Mouse (Mus musculus): ENCODE measurements at regions not wholly inside any gene's neighbourhood (a gene's known extent, or its start where the extent isn't known, plus 50 kb on each side); places are given as distances from the start of the nearest gene placed in this dataset.

DNA sequence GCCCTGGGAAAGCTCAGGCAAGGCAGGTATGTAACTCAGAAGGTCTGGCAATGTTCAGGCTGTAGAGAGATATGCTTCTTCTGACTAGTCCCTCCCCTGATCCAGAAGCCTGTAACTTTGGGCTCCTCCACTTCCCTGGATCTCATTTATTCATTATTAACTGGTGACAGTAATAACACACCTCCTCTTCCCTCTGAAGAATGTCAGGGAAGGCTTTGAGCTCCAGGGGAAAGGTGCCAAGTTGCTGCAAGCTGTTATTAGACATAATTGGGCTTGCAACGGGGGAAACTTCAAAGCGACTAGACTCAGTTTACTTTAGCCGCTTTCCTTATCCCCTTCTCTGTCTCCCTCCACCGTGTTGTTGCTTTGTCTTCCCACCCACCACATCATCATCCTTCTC, 75.6 kb upstream of the Tmprss2 start:
- no peak for DNase-seq

DNA sequence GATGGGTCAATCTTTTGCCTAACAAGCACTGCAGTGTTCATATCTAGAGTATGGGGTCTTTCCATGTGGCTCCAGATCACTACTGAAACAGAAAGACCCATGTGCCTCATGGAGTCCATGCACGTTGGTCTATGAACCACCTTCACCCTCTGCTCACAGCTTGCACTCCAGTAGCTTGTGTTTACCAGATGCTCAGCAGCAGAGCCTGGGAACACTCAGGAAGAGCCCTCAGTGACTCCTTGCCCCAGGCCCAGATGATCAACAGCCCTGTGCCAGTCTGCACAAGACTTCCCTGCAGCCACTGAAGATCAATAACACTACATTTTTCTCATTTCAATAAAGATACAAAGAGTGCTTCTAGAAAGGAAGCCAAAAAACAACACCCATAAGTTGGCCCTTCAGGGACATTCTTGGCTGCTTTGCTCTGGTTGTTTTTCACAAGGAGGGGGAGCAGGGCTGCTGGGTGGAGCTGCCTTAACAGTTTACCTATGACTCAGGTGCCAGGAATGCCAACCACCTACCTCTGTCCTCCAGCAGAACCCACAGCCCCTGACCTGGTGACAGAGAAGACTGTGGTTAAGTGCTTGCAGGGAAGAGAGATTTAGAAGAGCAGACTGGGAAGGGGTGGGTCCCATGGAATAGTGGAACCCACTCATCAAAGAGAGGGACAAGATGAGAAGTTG, 74.7 kb upstream of the Tmprss2 start:
- peak; percentile 63 for DNase-seq

DNA sequence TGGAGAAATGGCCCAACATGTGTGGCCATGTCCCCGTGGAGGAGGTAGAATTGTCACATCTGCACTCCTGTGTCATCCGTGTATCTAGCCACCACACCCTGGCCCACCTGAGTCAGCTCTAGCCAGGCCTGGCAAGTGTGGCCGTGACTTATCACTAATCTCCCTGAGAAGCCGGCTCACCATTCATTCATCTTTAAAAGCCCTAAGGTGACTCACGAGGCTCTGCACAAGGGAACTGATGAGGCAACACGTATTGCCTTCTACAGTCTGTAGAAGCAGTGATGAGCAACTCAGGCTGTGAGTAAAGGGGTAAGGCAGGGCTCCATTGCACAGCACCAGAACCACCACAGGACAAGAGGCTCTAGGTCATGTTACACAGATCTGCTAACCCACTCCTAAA, 70.2 kb upstream of the Tmprss2 start:
- DNase-seq: no peak

DNA sequence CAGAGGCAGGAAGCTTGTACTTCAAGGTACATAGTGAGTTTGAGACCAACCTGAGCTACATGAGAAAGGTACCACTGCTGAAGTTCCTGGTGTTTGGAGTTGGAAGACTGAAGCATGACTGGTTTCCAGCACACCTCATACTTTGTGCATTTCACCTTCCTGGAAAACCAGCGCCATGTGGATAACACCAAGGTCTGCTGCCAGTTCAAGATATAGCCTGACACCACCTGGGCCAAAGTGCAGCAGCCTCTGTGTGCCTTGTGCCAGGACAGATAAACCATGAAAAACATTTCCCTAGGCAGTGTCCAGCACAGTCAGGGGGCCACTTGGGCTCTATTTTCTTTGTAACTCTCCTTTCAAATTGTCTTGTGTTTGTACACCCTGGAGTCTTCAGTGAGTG, 68.8 kb upstream of the Tmprss2 start:
- DNase-seq: no peak

DNA sequence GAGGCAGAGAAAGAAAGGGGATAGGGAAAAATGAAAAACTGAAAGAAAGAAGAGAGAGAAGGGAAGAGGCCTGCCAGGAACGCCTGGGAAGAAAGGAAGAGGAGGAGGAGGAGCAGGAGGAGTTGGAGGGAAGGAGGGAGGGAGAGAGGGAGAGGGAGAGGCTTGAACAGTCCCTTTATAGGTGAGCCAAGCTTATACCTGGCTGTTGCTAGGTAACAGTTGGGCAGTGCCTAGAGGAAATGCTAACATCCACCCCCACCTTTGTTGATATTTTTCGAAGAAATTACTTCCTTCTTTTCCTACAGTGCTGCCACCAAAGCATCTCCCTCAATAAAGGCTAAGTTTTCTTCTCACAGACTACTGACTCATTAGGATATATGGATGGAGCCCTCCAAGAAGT, 68.3 kb upstream of the Tmprss2 start:
- DNase-seq: no peak

DNA sequence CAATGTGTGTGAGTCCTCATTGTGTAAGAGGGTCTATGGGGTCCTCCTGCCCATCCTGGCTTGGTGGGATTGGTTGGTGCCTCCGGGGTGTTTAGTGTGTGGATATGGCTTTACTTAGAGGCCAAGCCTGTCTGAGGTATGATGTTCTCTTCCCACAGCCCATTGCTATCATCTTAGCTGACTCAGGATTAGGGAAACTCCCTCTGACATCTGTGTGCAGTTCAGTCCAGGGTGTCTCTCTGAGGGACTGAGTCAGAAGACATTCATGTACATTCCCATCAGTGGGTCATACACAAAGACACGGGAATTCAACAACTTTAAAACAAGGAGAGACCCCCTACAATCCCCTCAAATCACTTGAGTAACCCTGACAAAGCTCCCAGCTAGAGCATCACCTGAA, 66.6 kb upstream of the Tmprss2 start:
- DNase-seq: no peak

DNA sequence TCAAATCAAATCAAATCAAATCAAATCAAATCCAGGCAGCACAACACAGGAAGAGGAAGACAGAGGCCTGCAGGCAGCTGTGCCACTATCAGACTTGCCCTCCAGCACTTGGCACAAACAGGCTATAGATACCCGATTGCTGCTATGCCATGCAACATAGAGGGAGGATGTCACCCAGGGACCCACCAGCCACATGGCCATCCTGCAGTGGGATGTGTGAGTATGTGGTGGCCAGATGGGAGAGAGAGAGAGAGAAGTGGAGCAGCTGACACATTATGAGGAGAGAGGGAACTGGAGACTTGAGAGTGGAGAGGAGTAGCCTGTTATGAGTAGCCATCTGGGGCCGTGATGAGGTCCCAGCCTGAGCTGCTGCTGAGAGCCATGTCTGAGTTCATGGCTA, 62.6 kb upstream of the Tmprss2 start:
- no peak for DNase-seq

DNA sequence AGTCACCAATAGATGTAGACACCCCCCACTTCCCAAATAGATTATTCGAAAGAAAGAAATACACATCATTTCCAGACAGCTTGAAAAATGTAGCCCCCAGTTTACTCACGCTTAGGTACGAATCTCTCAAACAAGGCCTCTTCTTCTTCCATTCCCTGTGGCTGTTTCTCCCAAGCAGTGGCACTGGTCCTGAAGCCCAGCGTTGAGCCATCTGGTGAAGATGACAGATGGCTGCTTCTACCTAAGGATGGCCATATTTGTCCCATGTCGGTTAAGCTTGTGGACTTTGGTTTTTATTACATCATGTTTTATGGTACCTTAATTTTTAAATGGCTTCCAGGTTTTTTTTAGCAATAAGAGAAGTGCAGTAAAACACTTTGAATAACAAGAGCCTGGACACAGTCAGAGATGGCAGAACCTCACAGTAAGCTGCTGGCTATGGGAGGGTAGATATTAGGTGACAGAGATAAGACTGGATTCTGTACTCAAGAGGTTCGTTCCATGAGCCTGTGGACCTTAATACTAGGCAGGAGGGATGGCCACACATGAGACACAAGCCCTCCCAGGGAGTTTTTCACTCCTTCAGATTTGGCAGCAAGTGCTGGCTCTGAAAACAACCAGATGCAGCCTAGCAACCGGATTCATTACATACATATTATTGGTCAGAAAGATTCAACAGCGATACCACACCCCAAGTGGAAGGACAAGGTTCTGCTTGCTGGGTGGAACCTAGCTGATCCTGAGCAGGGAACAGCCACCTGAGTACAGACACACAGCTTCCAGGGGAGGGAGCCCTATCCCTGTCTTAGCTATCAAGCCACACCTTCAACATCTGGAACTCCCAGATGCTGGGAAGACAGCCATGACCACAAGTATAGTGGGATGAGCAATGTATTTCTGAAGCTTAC, 59.4 kb upstream of the Tmprss2 start:
- peak; percentile 54 for DNase-seq

DNA sequence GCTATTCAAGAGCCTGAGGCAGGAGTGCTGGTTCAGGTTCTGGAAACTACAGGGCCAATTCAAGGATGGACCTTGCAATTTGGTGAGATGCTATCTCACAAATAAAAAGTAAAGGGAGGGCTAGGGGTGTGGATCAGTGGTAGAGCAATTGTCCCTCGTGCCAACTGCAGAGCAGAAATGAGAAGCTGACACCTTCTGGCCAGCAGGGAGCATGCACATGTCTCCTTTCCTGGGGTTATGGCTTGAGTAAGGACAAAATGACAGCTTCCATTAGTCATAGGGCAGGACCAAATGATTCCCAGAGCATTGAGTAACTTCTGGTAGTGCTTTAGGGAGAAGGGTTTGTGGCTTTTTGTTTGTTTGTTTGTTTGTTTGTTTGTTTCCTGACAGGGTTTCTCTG, 56.5 kb upstream of the Tmprss2 start:
- DNase-seq: no peak

DNA sequence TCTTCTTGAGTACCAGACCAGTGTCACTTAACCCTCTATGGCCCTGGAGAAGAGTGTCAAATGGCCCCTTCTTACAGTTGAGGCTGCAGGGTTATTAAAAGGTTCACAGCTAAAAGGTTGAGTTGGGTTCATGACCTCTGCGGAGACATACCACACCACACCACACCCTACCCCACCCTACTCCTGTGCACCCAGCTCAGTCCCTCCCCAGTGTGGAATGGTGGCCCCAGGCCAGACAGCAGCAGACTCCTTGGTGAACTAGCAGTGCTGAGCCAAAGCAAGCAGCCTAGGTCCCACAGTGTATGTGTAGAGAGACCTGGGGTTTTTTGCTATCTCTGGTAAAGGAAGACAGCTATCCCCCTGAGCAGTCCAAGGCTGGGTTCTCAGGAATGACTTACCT, 54.5 kb upstream of the Tmprss2 start:
- DNase-seq: no peak
